Mouse (Mus musculus): ENCODE data around the gene Gngt1.

The Gngt1 gene

GRCm38 (mm10) chr6:3993492-3993891 is at the start of gene Gngt1:
Gene Gngt1, plus strand, starts transcription at chr6:3993792.
- DNase-seq (ENCODE audit: low spot score) = no peak

DNA sequence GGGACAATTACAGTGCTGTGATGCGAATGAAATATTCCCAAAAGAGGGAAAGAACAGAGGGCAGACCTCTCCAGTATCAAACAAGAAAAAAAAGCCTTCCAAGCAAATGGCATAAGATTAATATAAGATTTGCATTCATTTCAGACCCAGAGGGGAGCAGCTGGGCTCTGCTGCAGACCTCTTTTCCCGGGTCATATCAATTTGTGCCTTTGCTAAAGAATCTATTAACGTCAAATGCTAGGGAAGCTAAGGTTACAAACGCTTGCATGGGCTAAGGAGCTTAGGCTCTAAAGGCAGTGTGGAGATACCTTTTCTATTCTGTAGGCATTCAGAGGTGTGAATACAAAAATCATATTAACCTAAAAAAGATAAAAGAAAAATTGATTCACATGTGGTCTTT is 38.6 kb upstream of the Gngt1 start:
- no peak for DNase-seq (ENCODE audit: low spot score)

GRCm38 (mm10) chr6:3967676-3968626 is 25.6 kb upstream of the Gngt1 start:
- peak; percentile 28 for DNase-seq (ENCODE audit: low spot score)

DNA sequence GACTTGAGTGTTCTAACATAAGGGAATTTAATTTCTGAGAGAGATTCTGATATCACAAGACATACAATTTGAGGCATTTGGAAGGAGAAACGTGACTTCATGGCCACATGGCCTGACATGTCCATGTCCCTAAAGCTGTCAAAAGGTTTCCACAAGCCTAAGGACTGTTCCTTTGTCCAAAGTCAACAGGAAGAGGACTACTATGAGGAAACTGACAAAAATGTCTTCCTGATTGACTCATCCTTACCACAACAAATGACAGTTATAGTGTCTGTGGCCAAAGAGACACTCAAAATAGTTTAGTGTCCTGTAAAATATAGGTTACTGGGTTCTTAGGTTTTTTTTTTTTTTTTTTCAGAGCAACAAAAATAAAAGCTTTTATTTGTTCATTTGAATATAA is 19.9 kb upstream of the Gngt1 start:
- no peak for DNase-seq (ENCODE audit: low spot score)

GRCm38 (mm10) chr6:3982661-3983284 is 10.8 kb upstream of the Gngt1 start:
- DNase-seq (ENCODE audit: low spot score) = no peak

- no peak for DNase-seq (ENCODE audit: low spot score)
Observed at GRCm38 (mm10) chr6:3988750-3989149, 4.8 kb upstream of the Gngt1 start, which contains the start of gene Tfpi2. Gene Tfpi2, minus strand, starts transcription at chr6:3988919.

DNA sequence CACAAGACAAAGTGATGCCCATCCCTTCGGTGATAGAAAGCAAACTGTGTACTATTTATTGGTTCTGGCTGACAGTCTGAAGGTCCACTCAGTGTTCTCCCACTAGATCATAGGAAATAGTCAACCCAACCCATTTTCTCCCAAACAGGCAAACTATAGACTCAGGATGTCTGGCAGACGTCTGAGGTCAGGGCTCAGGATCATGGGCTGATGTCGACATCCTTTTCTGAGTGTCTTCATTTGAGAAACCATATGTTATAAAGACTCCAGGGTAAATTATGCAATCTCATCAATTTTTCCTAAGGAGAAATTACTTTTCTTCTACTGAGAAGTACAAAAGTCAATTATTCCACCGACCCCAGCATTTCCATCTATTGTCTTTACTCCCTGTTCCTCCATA is 4.5 kb downstream of the Gngt1 start:
- DNase-seq (ENCODE audit: low spot score) = no peak

DNA sequence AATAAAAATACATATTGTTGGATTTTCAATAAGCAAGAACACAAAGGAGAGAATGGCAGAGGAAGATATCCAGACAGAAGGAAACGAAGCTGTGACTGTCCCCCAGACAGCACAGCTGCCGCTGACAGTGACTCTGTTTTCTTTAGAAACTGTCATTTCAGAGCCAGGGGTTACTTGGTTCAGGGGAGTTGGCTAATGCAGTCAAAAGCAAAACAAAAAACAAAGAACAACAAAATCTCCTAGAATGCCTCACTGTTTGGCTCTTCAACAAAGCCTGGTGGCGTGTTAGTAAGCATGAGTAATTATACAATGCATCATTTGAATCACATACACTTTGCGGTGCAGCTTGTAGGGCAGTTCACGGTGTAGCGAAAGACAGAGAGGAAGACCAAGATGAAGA is 5.7 kb downstream of the Gngt1 start:
- DNase-seq (ENCODE audit: low spot score) = no peak

DNA sequence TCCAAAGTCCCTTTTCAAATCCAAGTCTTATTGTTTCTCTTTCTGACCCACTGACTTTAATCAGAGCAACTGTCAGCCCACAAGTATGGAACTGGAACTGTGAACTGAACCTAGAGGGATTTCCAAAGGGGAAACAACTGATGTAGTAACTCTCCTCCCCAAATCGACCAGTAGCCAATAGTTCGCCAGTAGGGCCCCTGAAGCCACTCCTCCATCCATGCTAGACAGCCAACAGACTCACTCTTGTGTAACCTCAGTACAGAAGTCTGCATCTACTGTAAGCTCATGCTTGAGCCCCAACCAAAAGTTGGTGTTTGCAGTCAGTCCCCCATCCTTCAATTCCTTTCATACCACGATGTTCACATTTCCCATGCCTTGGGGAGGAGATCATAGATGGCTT is 7.1 kb downstream of the Gngt1 start:
- no peak for DNase-seq (ENCODE audit: low spot score)

- DNase-seq (ENCODE audit: low spot score) = no peak
Observed at GRCm38 (mm10) chr6:4003445-4003844, 9.9 kb downstream of the Gngt1 start.

GRCm38 (mm10) chr6:4003890-4004306 is 10.3 kb downstream of the Gngt1 start, which contains the start of gene Gng11:
Gene Gng11, plus strand, starts transcription at chr6:4003904.
- peak; percentile 62 for DNase-seq (ENCODE audit: low spot score)

DNA sequence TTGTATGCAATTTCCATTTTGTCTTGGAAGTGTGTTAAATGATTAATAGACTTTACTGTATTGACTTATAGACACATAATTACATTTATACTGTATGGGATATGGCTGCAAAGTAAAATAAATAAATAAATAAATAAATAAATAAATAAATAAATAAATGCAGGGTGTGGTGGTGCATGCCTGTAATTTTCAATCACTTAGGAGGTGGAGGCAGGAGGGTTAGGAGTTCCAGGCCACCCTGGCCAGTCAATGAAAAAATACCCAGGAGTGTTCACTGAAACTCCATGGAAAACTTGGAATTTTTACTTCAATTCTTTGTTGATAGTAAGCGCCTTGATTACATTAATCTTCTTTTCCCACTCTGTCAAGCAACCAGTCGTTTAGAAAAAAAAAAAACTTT is 11.2 kb downstream of the Gngt1 start:
- DNase-seq (ENCODE audit: low spot score) = no peak

DNA sequence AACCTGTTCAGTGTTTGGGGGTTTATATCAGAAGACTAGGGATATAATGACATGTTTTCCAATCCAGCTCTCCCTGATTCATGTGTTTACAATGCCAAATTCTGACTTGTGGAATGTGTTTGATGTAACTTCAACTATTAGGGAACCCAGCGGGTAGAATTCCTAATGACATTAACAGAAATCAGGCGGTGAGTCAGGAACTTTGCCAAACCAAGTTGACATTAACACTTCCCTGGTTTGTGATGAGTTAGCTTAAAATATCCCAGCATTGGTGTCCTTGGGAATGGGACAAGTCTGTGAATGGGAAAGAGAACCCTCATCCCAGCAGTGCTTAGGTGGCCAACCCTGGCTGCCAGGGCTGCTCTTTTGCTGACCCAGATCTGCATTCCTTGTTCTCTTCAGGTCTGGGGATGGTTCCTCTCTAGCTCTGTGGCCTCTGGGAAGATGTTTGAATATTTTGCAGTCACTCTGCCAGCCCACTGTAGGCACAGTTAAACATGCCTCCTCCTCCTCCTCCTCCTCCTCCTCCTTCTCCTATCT is 15.0 kb downstream of the Gngt1 start:
- no peak for DNase-seq (ENCODE audit: low spot score)

- no peak for DNase-seq (ENCODE audit: low spot score)
Observed at GRCm38 (mm10) chr6:4009548-4009947, 16.0 kb downstream of the Gngt1 start.

- no peak for DNase-seq (ENCODE audit: low spot score)
Observed at GRCm38 (mm10) chr6:4022645-4023044, 29.1 kb downstream of the Gngt1 start.

- no peak for DNase-seq (ENCODE audit: low spot score)
Observed at GRCm38 (mm10) chr6:4026367-4026766, 32.8 kb downstream of the Gngt1 start.

- DNase-seq (ENCODE audit: low spot score) = no peak
Observed at GRCm38 (mm10) chr6:4030956-4031355, 37.4 kb downstream of the Gngt1 start.

GRCm38 (mm10) chr6:4041821-4042220 is 48.2 kb downstream of the Gngt1 start:
- DNase-seq (ENCODE audit: low spot score) = no peak

Measured in urinary bladder, postnatal 25 days (tissue).